Mouse (Mus musculus): Measurements from ENCODE around the gene Acd. TPM values are rescaled to one million over a fixed set of nuclear protein-coding genes. Genes with fewer than 3 reads are reported as not detected.

The Acd gene
- polyA plus RNA-seq, 1 experiment from 2014 or later: 97.6 TPM

- Histone ChIP-seq H3K27ac (ENCODE audit: low read length) (no peak overlapping the region), H3K4me1 (ENCODE audit: control insufficient read depth, insufficient read depth, low read length) (0 out of 2 replicates have a peak, but pooled peaks cover 2% of the 10 kb centered on the region), H3K9me3 (replicated peaks; ENCODE audit: control insufficient read depth, low read length, poor library complexity, severe bottlenecking) (no peaks in the 10 kb centered on the region), H3K27me3 (ENCODE audit: control insufficient read depth, insufficient read depth, low read depth, low read length) (no peaks in the 10 kb centered on the region), H3K4me2 (ENCODE audit: low read length) (no peak overlapping the region), H3K9ac (ENCODE audit: low read depth, low read length) (no peak overlapping the region), H3K36me3 (ENCODE audit: control insufficient read depth, insufficient read depth, low read length) (peaks cover 9% of the 10 kb centered on the region), H3K4me3 (ENCODE audit: low read depth, low read length) (no peak overlapping the region)
- no peak for ATAC-seq
- 58% methylated on average over 8 of the region's 8 CpGs for WGBS
These were observed 13.4 kb downstream of the Acd start for GRCm38 (mm10) chr8:105687512-105687911.

GRCm38 (mm10) chr8:105686551-105686950, 14.4 kb downstream of the Acd start:
- H3K9ac ChIP-seq (ENCODE audit: low read depth, low read length): no peak overlapping the region
- no peak for ATAC-seq
- WGBS: 67% methylated on average over 6 of the region's 6 CpGs
- no peak overlapping the region for H3K4me2 ChIP-seq (ENCODE audit: low read length)
- H3K4me1 ChIP-seq (ENCODE audit: control insufficient read depth, insufficient read depth, low read length): 0 out of 2 replicates have a peak, but pooled peaks cover 2% of the 10 kb centered on the region
- H3K4me3 ChIP-seq (ENCODE audit: low read depth, low read length): no peak overlapping the region
- no peaks in the 10 kb centered on the region for H3K27me3 ChIP-seq (ENCODE audit: control insufficient read depth, insufficient read depth, low read depth, low read length)
- no peak overlapping the region for H3K27ac ChIP-seq (ENCODE audit: low read length)
- peaks cover 17% of the 10 kb centered on the region for H3K36me3 ChIP-seq (ENCODE audit: control insufficient read depth, insufficient read depth, low read length)
- no peaks in the 10 kb centered on the region for H3K9me3 ChIP-seq (replicated peaks; ENCODE audit: control insufficient read depth, low read length, poor library complexity, severe bottlenecking)

- no peak for ATAC-seq
- no peaks in the 10 kb centered on the region for H3K9me3 ChIP-seq (replicated peaks; ENCODE audit: control insufficient read depth, low read length, poor library complexity, severe bottlenecking)
- no peak within 1 kb of the TSS for H3K27ac ChIP-seq (ENCODE audit: low read length)
- H3K36me3 ChIP-seq (ENCODE audit: control insufficient read depth, insufficient read depth, low read length): peaks cover 24% of the 10 kb centered on the region
- 0 out of 2 replicates have a peak, but pooled peaks cover 2% of the 10 kb centered on the region for H3K4me1 ChIP-seq (ENCODE audit: control insufficient read depth, insufficient read depth, low read length)
- WGBS: 15% methylated on average over 22 of the region's 26 CpGs
- no peak within 1 kb of the TSS for H3K4me3 ChIP-seq (ENCODE audit: low read depth, low read length)
- H3K4me2 ChIP-seq (ENCODE audit: low read length): 0 out of 2 replicates have a peak within 1 kb of the TSS, but pooled peaks have one; percentile 4
- H3K27me3 ChIP-seq (ENCODE audit: control insufficient read depth, insufficient read depth, low read depth, low read length): no peaks in the 10 kb centered on the region
- no peak within 1 kb of the TSS for H3K9ac ChIP-seq (ENCODE audit: low read depth, low read length)
These were observed 15.1 kb downstream of the Acd start, which contains the start of gene Carmil2 for GRCm38 (mm10) chr8:105685796-105686308. Gene Carmil2, plus strand, starts transcription at chr8:105686274.

- Histone ChIP-seq H3K27ac (ENCODE audit: low read length) (no peak overlapping the region), H3K36me3 (ENCODE audit: control insufficient read depth, insufficient read depth, low read length) (peaks cover 29% of the 10 kb centered on the region), H3K9ac (ENCODE audit: low read depth, low read length) (no peak overlapping the region), H3K4me3 (ENCODE audit: low read depth, low read length) (no peak overlapping the region), H3K27me3 (ENCODE audit: control insufficient read depth, insufficient read depth, low read depth, low read length) (no peaks in the 10 kb centered on the region), H3K4me2 (ENCODE audit: low read length) (no peak overlapping the region), H3K4me1 (ENCODE audit: control insufficient read depth, insufficient read depth, low read length) (0 out of 2 replicates have a peak, but pooled peaks cover 2% of the 10 kb centered on the region), H3K9me3 (replicated peaks; ENCODE audit: control insufficient read depth, low read length, poor library complexity, severe bottlenecking) (no peaks in the 10 kb centered on the region)
- ATAC-seq: no peak
- 75% methylated on average over 7 of the region's 7 CpGs for WGBS
These were observed 15.6 kb downstream of the Acd start for GRCm38 (mm10) chr8:105685325-105685724.

- H3K27ac ChIP-seq (ENCODE audit: low read length): no peak overlapping the region
- 89% methylated on average over 1 of the region's 1 CpGs for WGBS
These were observed 23.0 kb downstream of the Acd start for GRCm38 (mm10) chr8:105677891-105678290.

GRCm38 (mm10) chr8:105661167-105661566, 39.7 kb downstream of the Acd start:
- H3K27me3 ChIP-seq (ENCODE audit: control insufficient read depth, insufficient read depth, low read depth, low read length): no peaks in the 10 kb centered on the region
- 0 out of 2 replicates have a peak, but pooled peaks cover 10% of the 10 kb centered on the region for H3K36me3 ChIP-seq (ENCODE audit: control insufficient read depth, insufficient read depth, low read length)
- no peaks in the 10 kb centered on the region for H3K9me3 ChIP-seq (replicated peaks; ENCODE audit: control insufficient read depth, low read length, poor library complexity, severe bottlenecking)
- no peak for ATAC-seq
- H3K9ac ChIP-seq (ENCODE audit: low read depth, low read length): no peak overlapping the region
- no peak overlapping the region for H3K4me3 ChIP-seq (ENCODE audit: low read depth, low read length)
- no peaks in the 10 kb centered on the region for H3K4me1 ChIP-seq (ENCODE audit: control insufficient read depth, insufficient read depth, low read length)
- no peak overlapping the region for H3K4me2 ChIP-seq (ENCODE audit: low read length)
- 85% methylated on average over 3 of the region's 3 CpGs for WGBS
- H3K27ac ChIP-seq (ENCODE audit: low read length): no peak overlapping the region

More at GRCm38 (mm10) chr8:105677891-105678290, 23.0 kb downstream of the Acd start:
- peaks cover 52% of the 10 kb centered on the region for H3K36me3 ChIP-seq (ENCODE audit: control insufficient read depth, insufficient read depth, low read length)
- no peak overlapping the region for H3K4me3 ChIP-seq (ENCODE audit: low read depth, low read length)
- H3K4me2 ChIP-seq (ENCODE audit: low read length): no peak overlapping the region
- no peak for ATAC-seq
- H3K4me1 ChIP-seq (ENCODE audit: control insufficient read depth, insufficient read depth, low read length): no peaks in the 10 kb centered on the region
- H3K27me3 ChIP-seq (ENCODE audit: control insufficient read depth, insufficient read depth, low read depth, low read length): no peaks in the 10 kb centered on the region
- no peaks in the 10 kb centered on the region for H3K9me3 ChIP-seq (replicated peaks; ENCODE audit: control insufficient read depth, low read length, poor library complexity, severe bottlenecking)
- H3K9ac ChIP-seq (ENCODE audit: low read depth, low read length): no peak overlapping the region

- Histone ChIP-seq H3K4me1 (ENCODE audit: control insufficient read depth, insufficient read depth, low read length) (no peaks in the 10 kb centered on the region), H3K9ac (ENCODE audit: low read depth, low read length) (no peak overlapping the region), H3K36me3 (ENCODE audit: control insufficient read depth, insufficient read depth, low read length) (no peaks in the 10 kb centered on the region), H3K27me3 (ENCODE audit: control insufficient read depth, insufficient read depth, low read depth, low read length) (no peaks in the 10 kb centered on the region), H3K27ac (ENCODE audit: low read length) (no peak overlapping the region), H3K4me3 (ENCODE audit: low read depth, low read length) (no peak overlapping the region), H3K4me2 (ENCODE audit: low read length) (no peak overlapping the region), H3K9me3 (replicated peaks; ENCODE audit: control insufficient read depth, low read length, poor library complexity, severe bottlenecking) (no peaks in the 10 kb centered on the region)
- ATAC-seq: no peak
These were observed 43.3 kb downstream of the Acd start for GRCm38 (mm10) chr8:105657641-105658040.

DNA sequence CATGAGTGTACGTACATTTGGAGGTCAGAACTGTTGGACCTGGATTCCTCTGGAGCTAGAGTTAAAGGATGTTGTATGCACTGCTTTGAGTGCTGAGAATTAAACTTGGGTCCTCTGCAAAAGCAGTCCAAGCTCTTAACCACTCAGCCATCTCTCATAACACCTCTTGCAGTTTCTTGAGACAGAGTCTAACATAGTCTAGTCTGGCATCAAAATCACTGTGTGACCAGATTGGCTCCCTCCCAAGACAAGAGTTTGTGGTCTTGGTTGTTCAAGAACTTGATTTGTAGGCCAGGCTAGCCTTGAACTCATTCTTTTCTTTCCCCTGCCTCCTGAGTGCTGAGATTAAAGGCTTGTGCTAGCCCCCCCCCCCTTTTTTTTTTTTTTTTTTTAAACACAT, 52.0 kb downstream of the Acd start:
- no peak for ATAC-seq
- no peak overlapping the region for H3K4me2 ChIP-seq (ENCODE audit: low read length)
- H3K4me1 ChIP-seq (ENCODE audit: control insufficient read depth, insufficient read depth, low read length): no peaks in the 10 kb centered on the region
- no peak overlapping the region for H3K27ac ChIP-seq (ENCODE audit: low read length)
- no peak overlapping the region for H3K4me3 ChIP-seq (ENCODE audit: low read depth, low read length)
- no peaks in the 10 kb centered on the region for H3K27me3 ChIP-seq (ENCODE audit: control insufficient read depth, insufficient read depth, low read depth, low read length)
- H3K36me3 ChIP-seq (ENCODE audit: control insufficient read depth, insufficient read depth, low read length): peaks cover 3% of the 10 kb centered on the region; the same call in 1 of the 2 replicates
- WGBS: 97% methylated on average over 1 of the region's 1 CpGs
- H3K9me3 ChIP-seq (replicated peaks; ENCODE audit: control insufficient read depth, low read length, poor library complexity, severe bottlenecking): no peaks in the 10 kb centered on the region
- H3K9ac ChIP-seq (ENCODE audit: low read depth, low read length): no peak overlapping the region
